Mouse (Mus musculus) cerebellum, adult 18-20 months (tissue): Measurements from ENCODE around the gene Bicra.

Experiments used
- DNase-seq, 2 experiments: peaks; one replicate each; pipeline ENCODE4 v3.0.0; 2021

The Bicra gene

GRCm38 (mm10) chr7:15938621-15939020 is 109.1 kb downstream of the Bicra start:
- DNase-seq = no peak

- no peak for DNase-seq
These were observed 110.2 kb downstream of the Bicra start for GRCm38 (mm10) chr7:15937491-15937890.

GRCm38 (mm10) chr7:15933437-15934359 is 114.0 kb downstream of the Bicra start:
- no peak for DNase-seq

- no peak for DNase-seq
These were observed 116.1 kb downstream of the Bicra start for GRCm38 (mm10) chr7:15931635-15932034.

GRCm38 (mm10) chr7:15930543-15930942 is 117.2 kb downstream of the Bicra start:
- DNase-seq = no peak

- DNase-seq = peak; percentile 59 to 61
These were observed 117.8 kb downstream of the Bicra start for GRCm38 (mm10) chr7:15929910-15930309.

GRCm38 (mm10) chr7:15922220-15922773 is 125.4 kb downstream of the Bicra start, which contains the start of gene Selenow:
TSS of gene Selenow (minus strand) at chr7:15922402.
- DNase-seq = peak; percentile 91 to 92

- DNase-seq = peak in 1 of 2 experiments; percentile 47
These were observed 125.9 kb downstream of the Bicra start for GRCm38 (mm10) chr7:15921796-15922195.
